Mouse (Mus musculus) T-helper 2 cell (primary cell): ENCODE measurements at regions not wholly inside any gene's neighbourhood (a gene's known extent, or its start where the extent isn't known, plus 50 kb on each side); places are given as distances from the start of the nearest gene placed in this dataset.

ENCODE experiments used
- in situ Hi-C: fragments of 300-600 bp; cut with MboI, MseI; formaldehyde crosslinking; loops from one replicate; pipeline ENCODE4 v1.15.1; 2025; ENCODE audit warnings: high pct_unique_total_duplicates

DNA sequence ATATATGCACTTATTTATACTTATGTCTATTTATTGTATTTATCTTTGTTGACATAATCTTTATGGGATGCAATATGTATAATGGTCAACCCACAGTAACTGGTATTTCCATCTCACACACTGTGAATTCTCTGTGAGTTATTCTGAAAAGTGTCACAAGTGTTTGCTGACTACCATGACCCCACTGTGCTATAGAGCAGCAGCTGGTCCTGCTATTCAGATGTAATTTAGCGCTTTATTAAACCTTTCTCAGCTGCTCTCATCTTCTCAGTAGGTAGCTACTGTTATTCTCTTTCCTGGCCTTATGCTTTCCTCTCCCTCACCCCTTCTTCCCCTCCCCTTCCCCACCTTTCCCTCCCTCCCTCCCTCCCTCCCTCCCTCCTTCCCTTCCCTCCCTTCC lies 296.0 kb upstream of the Dusp10 start:
- in situ Hi-C loops, result no loop called here

DNA sequence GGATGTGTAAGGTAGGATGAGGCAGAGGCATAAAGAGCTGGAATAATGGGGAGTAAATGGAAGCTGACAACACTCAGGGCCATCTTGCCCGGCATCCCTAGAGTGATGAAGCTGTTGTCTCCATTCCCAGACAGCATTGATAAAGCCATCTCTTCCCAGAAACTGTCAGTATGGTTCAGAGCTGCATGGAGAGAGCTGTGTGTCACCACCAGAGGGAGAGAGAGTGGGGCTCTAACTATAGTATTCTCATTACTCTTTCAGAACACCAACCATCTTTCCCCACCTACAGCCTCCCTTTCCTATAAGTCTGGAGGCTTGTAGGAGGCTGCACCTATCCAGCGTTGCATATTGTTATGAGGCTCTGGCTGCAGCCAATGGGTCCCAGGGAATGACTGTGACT lies 264.0 kb upstream of the Dusp10 start:
- in situ Hi-C loops, result no loop called here

DNA sequence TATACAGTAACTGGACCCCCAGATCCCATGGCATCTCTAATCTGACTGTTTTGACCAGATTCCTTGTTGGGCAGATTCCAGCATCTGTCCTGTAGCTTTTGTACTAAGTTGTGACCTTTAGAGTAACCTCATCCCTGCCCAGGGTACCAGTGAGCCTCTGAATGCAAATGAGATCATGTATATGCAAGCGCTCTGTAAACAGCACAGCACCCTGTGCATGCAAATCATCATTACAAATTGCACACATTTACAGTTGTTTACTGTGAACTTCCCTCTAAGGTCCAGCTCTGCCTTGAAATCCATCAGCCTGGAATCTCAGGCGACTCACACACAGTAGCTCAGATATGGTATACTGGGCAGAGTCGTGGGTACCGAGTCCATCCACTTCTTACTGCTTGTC lies 258.6 kb upstream of the Dusp10 start:
- in situ Hi-C loops, result no loop called here

DNA sequence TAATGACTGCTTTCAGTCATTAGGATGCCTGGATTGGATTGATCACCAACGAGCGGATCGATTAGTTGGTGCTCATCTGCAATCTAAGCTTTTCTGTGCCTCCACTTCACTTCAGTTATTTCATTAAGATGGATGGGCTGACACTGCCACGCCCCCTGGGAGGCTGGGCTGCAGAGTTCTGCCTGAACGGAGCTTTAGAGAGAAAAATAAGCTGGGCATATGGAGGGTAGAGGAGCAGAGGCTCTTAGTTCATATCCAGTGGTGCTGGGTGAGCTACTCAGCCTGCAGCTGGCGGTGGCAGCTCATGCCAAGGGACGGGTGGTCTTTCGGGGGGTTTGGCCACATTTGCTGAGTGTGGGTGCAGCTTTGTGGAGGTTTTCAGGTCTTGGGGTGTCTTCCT lies 256.4 kb upstream of the Dusp10 start:
- in situ Hi-C loops, result no loop called here

DNA sequence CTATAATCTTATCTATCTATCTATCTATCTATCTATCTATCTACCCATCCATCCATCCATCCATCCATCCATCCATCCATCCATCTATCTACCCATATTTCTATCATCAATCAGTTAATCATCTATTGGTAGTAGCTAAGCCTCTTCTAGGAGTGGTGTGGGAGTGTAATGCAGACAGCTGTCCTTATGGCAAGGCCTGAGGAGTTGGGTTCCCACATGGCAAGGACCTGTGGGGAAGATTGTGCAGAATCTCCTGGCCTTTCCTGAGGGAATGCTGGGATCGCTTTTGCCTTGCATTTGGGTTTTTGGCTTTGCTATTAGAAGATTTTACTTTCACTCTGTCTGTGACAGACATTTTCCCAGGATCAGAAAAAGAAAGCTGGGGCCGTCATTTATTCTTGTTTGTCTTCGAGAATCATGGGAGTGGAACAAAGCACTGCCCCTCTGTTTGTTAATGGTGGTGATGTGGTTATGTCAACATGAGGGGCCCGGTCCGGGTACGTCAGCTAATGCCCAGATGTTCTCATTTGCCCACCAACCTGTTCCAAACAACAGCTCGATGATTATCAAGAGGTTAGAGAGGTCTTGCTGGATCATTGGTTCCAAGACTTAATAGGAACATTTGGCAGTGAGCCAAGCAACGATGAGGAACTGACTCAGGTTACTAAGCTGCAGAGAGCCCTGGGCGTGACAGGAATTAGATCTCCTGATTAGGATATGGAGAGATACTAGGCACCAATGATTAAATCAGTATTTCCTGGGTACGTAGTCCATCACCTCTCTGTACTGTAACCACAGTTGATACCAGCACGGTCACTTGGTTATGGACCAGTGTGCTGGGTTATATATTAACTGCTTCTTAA lies 249.0 kb upstream of the Dusp10 start:
- in situ Hi-C loops, result no loop called here

DNA sequence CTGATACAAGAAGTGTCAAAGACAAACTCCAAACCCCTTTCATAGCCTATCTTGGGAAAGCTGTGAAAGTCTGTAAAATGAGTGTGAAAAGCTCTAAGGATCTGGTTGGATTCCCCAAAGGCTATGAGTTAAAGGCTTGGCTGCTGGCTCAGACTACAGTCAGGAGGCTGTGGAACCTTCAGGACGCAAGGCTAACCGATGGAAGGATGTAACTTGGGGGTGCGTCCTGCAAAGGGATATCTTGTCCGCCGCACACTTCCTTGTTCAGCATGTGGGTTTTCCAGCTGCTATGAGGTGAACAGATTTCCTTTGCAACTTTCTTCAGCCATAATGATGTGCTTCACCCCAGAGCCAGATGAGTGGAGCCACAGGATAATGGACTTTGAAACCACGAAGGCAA lies 240.3 kb upstream of the Dusp10 start:
- in situ Hi-C loops, result no loop called here

DNA sequence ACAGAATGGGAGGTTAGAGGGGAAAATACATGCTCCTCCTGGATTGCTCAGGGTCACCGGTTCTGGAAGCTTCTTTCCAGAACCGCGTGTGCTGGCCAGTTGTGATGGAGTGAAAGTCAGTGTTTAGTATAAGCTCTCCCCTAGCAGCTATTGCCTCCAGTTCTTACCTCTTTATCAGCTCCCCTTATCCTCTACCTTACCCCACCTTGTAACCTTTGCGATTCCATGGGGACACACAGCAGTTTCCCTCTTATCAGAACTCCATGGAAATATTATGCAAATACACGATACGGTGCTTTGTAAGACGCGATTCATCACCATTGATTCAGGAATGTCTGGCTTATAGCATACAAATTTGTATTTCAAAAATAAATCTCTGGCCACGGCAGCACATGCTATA lies 232.9 kb upstream of the Dusp10 start:
- in situ Hi-C loops, result no loop called here

DNA sequence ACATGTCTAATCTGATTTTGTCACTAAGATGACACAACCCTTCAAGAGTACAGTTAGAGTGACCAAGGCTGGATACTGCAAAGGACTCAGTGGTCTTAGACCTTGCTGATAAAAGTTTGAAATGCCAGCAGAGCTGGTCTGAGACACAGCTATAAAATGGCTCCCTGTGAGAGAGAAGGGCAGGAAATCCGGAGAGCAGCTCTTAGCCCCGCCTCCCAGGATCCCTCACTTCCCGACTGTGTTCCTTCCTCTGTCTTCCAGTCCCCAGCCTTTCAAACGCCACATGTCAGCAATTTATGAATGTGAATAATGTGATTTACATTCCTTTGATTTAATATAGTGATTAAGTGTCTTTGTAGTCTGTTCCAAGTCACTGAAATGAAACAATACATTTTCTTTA lies 232.3 kb upstream of the Dusp10 start:
- in situ Hi-C loops, result no loop called here

DNA sequence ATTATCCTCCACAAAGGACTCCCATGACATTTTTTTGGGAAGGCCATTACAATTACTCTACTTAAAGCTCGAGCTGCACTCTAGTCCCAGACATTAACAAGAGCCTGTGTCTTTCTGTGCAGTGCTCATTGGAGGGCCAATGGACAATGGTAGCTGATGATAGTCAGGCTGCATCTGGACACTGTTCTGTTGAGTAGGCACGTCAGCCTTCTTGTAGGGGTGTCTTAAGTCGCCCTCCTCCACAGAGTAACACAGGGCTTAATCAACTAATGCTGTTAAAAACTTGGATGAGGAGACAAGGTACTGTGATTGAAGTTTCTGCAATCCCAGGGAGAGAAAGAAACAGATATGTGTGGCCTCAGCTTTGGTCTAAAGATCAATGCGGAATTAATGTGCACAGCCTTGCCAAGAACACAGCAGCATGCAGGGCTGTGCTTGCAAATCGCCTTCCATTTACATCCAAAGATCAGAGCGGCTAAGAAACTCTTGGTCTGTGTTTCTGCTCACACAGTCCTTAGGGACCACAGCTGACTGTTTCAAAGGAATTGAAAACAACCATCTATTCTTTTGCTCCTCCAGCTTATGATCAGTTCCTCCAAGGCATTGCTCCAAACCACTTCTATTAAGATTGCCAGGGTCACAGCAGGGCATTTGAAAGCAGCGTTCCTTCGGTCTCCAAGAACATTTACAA lies 229.5 kb upstream of the Dusp10 start:
- in situ Hi-C loops, result no loop called here

DNA sequence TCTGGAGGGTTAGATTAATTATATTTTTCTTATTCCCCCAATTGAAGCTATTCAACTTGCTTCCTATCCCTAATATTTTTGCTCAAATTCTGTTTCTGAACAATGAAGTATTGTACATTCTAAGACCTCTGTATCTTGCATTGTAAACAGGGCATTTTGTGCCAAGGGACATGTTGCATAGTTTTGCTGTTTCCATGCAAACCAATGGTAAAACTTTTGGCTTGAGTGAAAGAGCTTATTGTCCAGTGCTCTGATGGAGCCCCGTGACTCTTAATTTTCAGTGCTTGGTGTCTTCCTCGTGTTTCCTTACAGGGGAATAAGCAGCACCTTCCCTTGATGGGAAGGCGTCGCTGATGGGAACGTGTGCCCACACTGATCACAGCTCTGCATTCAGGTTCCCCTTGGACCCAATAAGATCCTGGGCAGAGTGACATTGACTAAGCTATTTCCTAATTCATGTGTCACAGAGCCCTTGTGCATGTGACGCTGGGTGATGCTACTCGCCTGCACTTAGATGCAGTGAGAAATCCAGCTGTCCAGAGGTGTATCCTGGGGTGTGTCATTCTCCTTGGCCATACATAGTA lies 220.8 kb upstream of the Dusp10 start:
- in situ Hi-C loops, result no loop called here

DNA sequence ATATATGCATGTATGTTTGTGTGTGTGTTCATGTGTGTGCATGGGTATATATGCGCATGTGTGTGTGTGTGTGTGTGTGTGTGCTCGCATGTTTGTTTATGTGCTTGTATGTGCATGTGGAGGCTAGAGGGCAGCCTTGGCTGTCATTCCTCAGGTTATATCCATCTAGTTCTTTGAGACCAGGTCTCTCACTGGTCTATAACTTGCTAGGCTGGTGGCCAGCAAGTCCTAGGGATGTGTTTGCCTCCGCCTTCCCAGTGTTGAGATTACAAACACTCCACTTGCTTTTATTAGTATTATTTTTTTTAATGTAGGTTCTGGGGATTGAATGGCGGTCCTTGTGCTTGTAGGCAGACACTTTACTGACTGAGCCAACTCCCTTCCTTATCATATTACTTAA lies 219.8 kb upstream of the Dusp10 start:
- in situ Hi-C loops, result no loop called here

DNA sequence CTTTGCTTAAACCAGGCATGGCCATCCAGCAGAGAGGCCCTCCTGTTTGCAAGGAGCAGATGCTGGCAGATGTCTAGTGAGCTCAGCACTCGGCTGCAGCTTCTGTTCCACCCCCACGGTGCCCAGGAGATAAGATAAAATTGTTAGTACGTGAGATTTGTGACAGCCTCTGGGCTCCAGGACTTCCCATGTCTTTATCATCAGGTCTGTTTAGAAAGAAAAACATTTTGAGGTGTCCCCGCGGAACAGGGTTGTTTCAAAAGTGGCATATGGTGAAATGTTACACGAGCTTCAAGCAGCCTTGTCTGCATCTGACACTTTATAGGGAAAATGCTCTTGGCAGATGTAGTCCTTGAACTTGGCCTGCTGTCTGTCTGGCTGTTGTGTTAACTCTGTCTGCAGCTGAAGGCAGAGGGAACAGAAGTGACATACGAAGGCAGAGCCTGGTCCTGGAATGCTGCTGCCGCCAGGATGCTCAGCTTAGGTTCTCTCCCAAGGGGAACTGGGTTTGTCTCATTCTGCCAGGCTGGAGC lies 219.1 kb upstream of the Dusp10 start:
- in situ Hi-C loops, result no loop called here

DNA sequence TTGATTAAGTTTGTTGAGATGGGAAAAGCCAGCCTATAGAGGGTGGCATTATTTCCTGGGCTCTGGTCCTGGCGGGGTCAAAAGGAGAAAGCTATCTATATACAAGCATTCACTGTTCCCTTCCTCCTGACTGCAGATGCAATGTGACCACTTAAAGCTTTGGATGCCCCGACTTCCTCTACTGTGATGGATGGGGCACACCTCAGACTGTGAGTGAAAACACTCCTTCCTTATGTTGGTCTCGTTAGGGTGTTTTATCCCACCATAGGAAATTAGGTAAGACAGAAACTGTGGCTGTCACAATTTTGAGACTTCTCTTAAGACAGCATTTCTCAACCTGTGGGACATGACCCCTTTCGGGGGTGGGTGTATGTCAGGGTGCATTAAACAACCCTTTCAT lies 210.8 kb upstream of the Dusp10 start:
- in situ Hi-C loops, result loop anchor here (10.0 kb wide), 1 partner anchor 722 kb away; no protein-coding TSS in a partner anchor

DNA sequence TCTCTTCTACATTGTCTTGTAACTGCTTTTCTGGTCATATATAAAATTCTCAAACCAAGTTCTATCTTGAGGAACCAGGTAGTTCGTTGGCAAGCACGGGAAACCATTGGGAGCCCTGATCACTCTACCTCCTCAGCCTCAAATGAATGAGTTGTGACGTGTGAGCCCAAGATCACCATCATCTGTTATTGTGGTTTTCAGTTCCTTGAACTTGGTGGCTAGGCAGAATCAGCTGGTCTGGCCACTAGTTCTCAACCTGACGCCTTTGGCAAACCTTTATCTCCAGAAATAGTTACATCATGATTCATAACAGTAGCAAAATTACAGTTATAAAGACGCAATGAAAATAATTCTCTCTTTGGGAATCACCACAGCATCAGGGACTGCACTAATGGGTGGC lies 209.7 kb upstream of the Dusp10 start:
- in situ Hi-C loops, result loop anchor here (10.0 kb wide), 1 partner anchor 721 kb away; no protein-coding TSS in a partner anchor

DNA sequence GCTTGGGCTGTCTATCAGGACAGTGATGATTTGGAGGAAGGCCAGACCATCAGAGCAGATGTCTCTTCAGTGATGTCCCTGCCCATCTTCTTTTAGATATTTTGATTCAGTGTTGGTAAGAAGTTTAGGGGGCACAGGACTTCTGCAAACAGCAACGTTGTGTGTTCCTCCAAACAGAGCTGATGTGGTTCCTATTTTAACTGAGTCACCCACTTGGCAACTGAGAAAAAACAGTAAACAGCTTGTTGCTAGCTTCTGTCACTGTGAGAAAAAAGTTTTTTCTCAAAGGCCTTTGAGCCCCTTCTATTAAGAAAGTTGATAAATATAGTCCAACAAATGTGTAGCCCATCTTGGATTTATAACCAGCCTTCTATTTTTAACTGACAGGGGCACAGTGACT lies 209.3 kb upstream of the Dusp10 start:
- in situ Hi-C loops, result loop anchor here (10.0 kb wide), 1 partner anchor 721 kb away; no protein-coding TSS in a partner anchor

DNA sequence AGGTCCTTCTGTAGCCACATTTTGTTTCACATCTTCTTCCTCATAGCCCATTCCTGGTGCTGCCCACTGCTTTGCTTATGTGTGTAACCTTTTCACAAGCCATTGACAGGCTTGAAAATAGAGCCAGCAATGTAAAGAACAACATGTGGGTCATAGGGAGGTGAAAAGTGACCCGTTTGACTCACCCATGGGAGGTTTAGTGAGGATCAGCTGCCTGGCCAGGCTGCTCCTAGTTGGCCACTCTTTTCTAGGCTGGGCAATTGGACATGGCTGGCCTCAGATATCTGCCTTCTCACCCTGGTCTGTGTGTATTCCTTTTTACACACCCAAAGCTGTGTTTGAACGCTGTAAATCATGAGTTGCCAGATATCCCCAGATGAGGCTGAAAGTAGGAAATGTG lies 208.8 kb upstream of the Dusp10 start:
- in situ Hi-C loops, result loop anchor here (10.0 kb wide), 1 partner anchor 721 kb away; no protein-coding TSS in a partner anchor

DNA sequence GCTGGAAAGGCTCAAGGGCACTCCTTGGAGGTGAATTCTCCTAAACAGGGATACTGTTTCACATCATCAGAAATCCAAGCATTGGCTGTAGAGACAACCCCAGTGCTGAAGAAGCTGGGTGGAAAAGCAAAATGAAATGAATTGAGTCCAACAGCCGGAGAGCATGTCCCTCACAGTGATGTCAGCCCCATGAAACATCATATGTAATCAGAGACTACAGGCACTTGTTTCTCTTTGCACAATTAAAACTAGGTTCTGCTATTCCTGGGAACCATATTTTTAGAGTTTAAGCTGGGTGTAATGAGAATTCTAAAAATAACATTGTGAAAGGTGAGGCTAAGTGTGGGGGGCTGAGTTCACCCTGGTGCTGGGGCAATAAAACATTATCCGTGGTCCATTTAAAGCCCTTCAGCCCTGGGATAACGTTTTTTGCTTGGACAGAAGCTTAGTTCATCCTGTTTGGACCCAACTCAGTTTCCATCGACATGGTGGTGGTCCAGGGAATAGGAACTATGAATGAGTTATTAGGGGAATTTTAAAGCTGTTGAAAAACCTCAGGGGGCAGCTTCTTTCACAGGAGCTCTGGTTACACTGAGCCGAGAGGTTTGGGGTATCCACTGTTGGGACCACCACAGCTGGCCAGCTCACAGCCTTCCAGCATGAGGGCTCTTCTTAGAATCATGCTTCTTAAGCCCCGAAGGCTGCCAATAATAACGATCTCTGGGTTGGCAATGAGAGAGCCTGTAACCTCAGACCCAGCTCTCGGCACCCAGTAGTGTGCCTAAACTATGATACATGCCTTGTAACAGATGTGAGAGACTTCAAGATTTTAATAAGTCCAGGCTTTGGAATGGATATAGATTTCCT lies 206.0 kb upstream of the Dusp10 start:
- in situ Hi-C loops, result loop anchor here (10.0 kb wide), 1 partner anchor 718 kb away; no protein-coding TSS in a partner anchor

DNA sequence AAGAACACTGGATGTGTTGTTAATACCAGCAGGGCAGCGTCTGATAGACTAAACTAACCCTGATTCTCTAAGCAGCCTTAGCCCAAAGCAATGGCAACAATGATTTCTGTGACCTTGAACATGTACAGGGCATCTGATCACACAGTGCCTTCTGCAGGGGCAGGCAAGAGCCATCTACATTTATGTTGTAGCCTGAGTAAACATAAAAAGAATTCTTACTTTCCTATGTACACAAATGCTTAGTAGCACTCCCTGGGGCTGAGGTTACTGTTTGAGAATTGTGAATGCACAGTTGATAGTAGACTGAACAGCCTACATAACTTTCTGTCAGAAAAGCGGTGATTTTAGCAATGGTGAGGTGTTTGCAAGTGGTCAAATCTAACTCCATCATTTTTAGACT lies 204.9 kb upstream of the Dusp10 start:
- in situ Hi-C loops, result loop anchor here (10.0 kb wide), 1 partner anchor 717 kb away; no protein-coding TSS in a partner anchor

DNA sequence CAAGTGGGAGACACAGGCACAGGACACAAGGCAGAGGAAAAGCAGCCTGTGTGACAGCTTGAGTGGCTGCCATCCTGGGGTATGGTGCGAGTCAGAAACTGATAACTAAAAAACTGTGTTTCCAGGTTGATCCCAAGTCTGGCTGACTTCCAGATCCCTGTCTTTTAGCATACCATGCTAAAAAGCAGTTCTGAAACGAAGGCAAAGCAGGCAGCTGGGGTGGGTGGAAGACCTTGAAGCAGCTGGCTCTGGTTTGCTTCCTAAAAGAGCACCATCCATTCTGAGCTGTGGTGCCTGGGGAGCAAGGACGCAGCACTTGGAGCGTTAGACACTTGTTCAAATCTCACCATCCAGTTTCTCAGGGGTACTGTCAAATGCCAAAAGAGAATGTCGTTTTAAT lies 192.5 kb upstream of the Dusp10 start:
- in situ Hi-C loops, result no loop called here

DNA sequence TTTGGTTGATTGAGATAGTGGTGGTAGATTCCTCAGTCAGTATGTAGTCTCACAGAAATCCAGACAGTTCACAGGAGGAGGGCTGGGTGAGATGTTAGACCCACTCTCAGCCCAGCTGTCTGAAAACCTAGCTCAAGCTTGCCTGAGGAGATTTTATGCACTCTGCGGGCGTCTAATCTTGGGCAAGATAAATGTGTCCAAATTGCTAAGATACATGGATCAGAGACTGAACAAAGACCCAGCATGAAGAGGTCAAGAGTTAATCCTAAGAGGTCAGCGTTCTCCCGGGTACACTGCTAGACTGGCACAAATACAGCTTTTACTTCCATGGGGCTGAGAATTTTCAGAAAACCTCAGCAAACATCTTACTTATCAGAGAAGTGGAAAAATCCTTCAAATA lies 186.8 kb upstream of the Dusp10 start:
- in situ Hi-C loops, result loop anchor here (25.0 kb wide), 1 partner anchor 1764 kb away; no protein-coding TSS in a partner anchor

DNA sequence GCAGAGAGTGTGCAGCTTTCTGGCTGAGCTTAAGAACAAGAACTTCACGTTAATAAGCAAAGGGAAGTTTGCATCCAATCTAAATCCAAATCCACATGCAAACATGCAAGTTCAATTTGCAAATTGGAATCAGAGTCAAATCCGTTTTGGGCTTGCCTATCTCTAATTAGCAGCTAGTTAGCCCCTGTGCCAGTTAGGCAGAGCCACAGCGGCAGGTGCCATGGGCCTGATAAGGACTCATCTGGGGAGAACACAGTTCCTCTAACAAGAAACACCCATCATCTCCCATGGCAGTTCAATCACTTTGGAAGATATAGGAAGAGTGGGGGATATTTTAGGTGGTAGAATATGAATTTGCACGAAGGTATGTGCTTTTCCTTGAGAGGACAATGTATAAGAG lies 168.0 kb upstream of the Dusp10 start:
- in situ Hi-C loops, result loop anchor here (25.0 kb wide), 1 partner anchor 1783 kb away; no protein-coding TSS in a partner anchor
